Mouse (Mus musculus): ENCODE data around the gene Nr4a2. TPM values are rescaled to one million over a fixed set of nuclear protein-coding genes. Genes with fewer than 3 reads are reported as not detected.

Nr4a2 gene
- polyA plus RNA-seq, 1 experiment from 2014 or later: 2.7 TPM

- no peak for DNase-seq (ENCODE audit: low spot score)
- TF ChIP-seq CTCF (IDR thresholded peaks at IDR 0.05): no peak
- TF ChIP-seq EP300 (IDR thresholded peaks at IDR 0.05): no peak
- H3K4me2 ChIP-seq (replicated peaks; ENCODE audit: low read depth, low read length): no peak overlapping the region; the same call in 1 of the 2 replicates
Measured at GRCm38 (mm10) chr2:57112949-57113348, 10.9 kb downstream of the Nr4a2 start.

GRCm38 (mm10) chr2:57111791-57112538 lies 11.8 kb downstream of the Nr4a2 start:
- TF ChIP-seq CTCF (IDR thresholded peaks at IDR 0.05): no peak
- no peak for TF ChIP-seq EP300 (IDR thresholded peaks at IDR 0.05)

More at GRCm38 (mm10) chr2:57112949-57113348, 10.9 kb downstream of the Nr4a2 start:
- no peaks in the 10 kb centered on the region for H3K36me3 ChIP-seq (ENCODE audit: insufficient read depth, low read length)
- H3K27me3 ChIP-seq (replicated peaks; ENCODE audit: insufficient read depth, low read length): peaks cover 51% of the 10 kb centered on the region
- no peak for ATAC-seq
- WGBS: 52% methylated on average over 6 of the region's 6 CpGs
- no peak overlapping the region for H3K9ac ChIP-seq (replicated peaks; ENCODE audit: low read depth)
- no peak overlapping the region for H3K27ac ChIP-seq (ENCODE audit: low read length)
- H3K9me3 ChIP-seq (ENCODE audit: low read length): no peaks in the 10 kb centered on the region
- no peaks in the 10 kb centered on the region; the same call in 1 of the 2 replicates for H3K4me1 ChIP-seq (ENCODE audit: insufficient read depth, low read depth, low read length)
- no peak overlapping the region for H3K4me3 ChIP-seq (ENCODE audit: low read depth, low read length)

GRCm38 (mm10) chr2:57111011-57111790 lies 12.6 kb downstream of the Nr4a2 start:
- no peaks in the 10 kb centered on the region for H3K9me3 ChIP-seq (ENCODE audit: low read length)
- no peaks in the 10 kb centered on the region for H3K36me3 ChIP-seq (ENCODE audit: insufficient read depth, low read length)
- H3K4me3 ChIP-seq (ENCODE audit: low read depth, low read length): 0 out of 2 replicates have a peak overlapping the region, but pooled peaks have one; percentile 5
- 21% methylated on average over 39 of the region's 39 CpGs for WGBS
- DNase-seq (ENCODE audit: low spot score) (no peak), ATAC-seq (no peak)
- H3K9ac ChIP-seq (replicated peaks; ENCODE audit: low read depth): no peak overlapping the region
- no peak overlapping the region for H3K4me2 ChIP-seq (replicated peaks; ENCODE audit: low read depth, low read length)
- H3K27me3 ChIP-seq (replicated peaks; ENCODE audit: insufficient read depth, low read length): peaks cover 58% of the 10 kb centered on the region
- no peak overlapping the region for H3K27ac ChIP-seq (ENCODE audit: low read length)
- no peak for TF ChIP-seq EP300 (IDR thresholded peaks at IDR 0.05)
- no peaks in the 10 kb centered on the region; the same call in 1 of the 2 replicates for H3K4me1 ChIP-seq (ENCODE audit: insufficient read depth, low read depth, low read length)

More at GRCm38 (mm10) chr2:57111791-57112538, 11.8 kb downstream of the Nr4a2 start:
- ATAC-seq (no peak), DNase-seq (ENCODE audit: low spot score) (no peak)
- H3K9me3 ChIP-seq (ENCODE audit: low read length): no peaks in the 10 kb centered on the region
- 19% methylated on average over 38 of the region's 38 CpGs for WGBS
- H3K4me2 ChIP-seq (replicated peaks; ENCODE audit: low read depth, low read length): no peak overlapping the region; the same call in 1 of the 2 replicates
- H3K27ac ChIP-seq (ENCODE audit: low read length): no peak overlapping the region
- no peaks in the 10 kb centered on the region; the same call in 1 of the 2 replicates for H3K4me1 ChIP-seq (ENCODE audit: insufficient read depth, low read depth, low read length)
- peaks cover 53% of the 10 kb centered on the region for H3K27me3 ChIP-seq (replicated peaks; ENCODE audit: insufficient read depth, low read length)
- no peaks in the 10 kb centered on the region for H3K36me3 ChIP-seq (ENCODE audit: insufficient read depth, low read length)
- no peak overlapping the region for H3K9ac ChIP-seq (replicated peaks; ENCODE audit: low read depth)
- H3K4me3 ChIP-seq (ENCODE audit: low read depth, low read length): 0 out of 2 replicates have a peak overlapping the region, but pooled peaks have one; percentile 5

GRCm38 (mm10) chr2:57110401-57110800 lies 13.4 kb downstream of the Nr4a2 start:
- Histone ChIP-seq H3K4me1 (ENCODE audit: insufficient read depth, low read depth, low read length) (no peaks in the 10 kb centered on the region), H3K27me3 (replicated peaks; ENCODE audit: insufficient read depth, low read length) (peaks cover 65% of the 10 kb centered on the region), H3K27ac (ENCODE audit: low read length) (no peak overlapping the region), H3K9me3 (ENCODE audit: low read length) (no peaks in the 10 kb centered on the region), H3K4me3 (ENCODE audit: low read depth, low read length) (no peak overlapping the region), H3K36me3 (ENCODE audit: insufficient read depth, low read length) (no peaks in the 10 kb centered on the region), H3K4me2 (replicated peaks; ENCODE audit: low read depth, low read length) (no peak overlapping the region), H3K9ac (replicated peaks; ENCODE audit: low read depth) (no peak overlapping the region)
- 47% methylated on average over 16 of the region's 16 CpGs for WGBS
- no peak for TF ChIP-seq CTCF (IDR thresholded peaks at IDR 0.05)
- no peak for TF ChIP-seq EP300 (IDR thresholded peaks at IDR 0.05)
- DNase-seq (ENCODE audit: low spot score): no peak
- ATAC-seq: no peak

GRCm38 (mm10) chr2:57109926-57110325 lies 13.9 kb downstream of the Nr4a2 start:
- DNase-seq (ENCODE audit: low spot score) (no peak), ATAC-seq (no peak)
- H3K9me3 ChIP-seq (ENCODE audit: low read length): no peaks in the 10 kb centered on the region
- no peaks in the 10 kb centered on the region for H3K36me3 ChIP-seq (ENCODE audit: insufficient read depth, low read length)
- H3K4me1 ChIP-seq (ENCODE audit: insufficient read depth, low read depth, low read length): no peaks in the 10 kb centered on the region
- H3K27ac ChIP-seq (ENCODE audit: low read length): no peak overlapping the region
- no peak overlapping the region for H3K4me3 ChIP-seq (ENCODE audit: low read depth, low read length)
- no peak overlapping the region for H3K4me2 ChIP-seq (replicated peaks; ENCODE audit: low read depth, low read length)
- H3K27me3 ChIP-seq (replicated peaks; ENCODE audit: insufficient read depth, low read length): peaks cover 70% of the 10 kb centered on the region
- no peak overlapping the region for H3K9ac ChIP-seq (replicated peaks; ENCODE audit: low read depth)
- TF ChIP-seq CTCF (IDR thresholded peaks at IDR 0.05) (no peak), EP300 (IDR thresholded peaks at IDR 0.05) (no peak)
- 27% methylated on average over 14 of the region's 14 CpGs for WGBS

- no peak overlapping the region for H3K27ac ChIP-seq (ENCODE audit: low read length)
- no peak overlapping the region for H3K4me3 ChIP-seq (ENCODE audit: low read depth, low read length)
- no peak overlapping the region for H3K9ac ChIP-seq (replicated peaks; ENCODE audit: low read depth)
- H3K4me1 ChIP-seq (ENCODE audit: insufficient read depth, low read depth, low read length): no peaks in the 10 kb centered on the region
- no peak overlapping the region for H3K4me2 ChIP-seq (replicated peaks; ENCODE audit: low read depth, low read length)
- no peak for TF ChIP-seq CTCF (IDR thresholded peaks at IDR 0.05)
- TF ChIP-seq EP300 (IDR thresholded peaks at IDR 0.05): no peak
- 43% methylated on average over 11 of the region's 11 CpGs for WGBS
- DNase-seq (ENCODE audit: low spot score) (no peak), ATAC-seq (no peak)
- H3K9me3 ChIP-seq (ENCODE audit: low read length): no peaks in the 10 kb centered on the region
- H3K36me3 ChIP-seq (ENCODE audit: insufficient read depth, low read length): no peaks in the 10 kb centered on the region
- peaks cover 76% of the 10 kb centered on the region for H3K27me3 ChIP-seq (replicated peaks; ENCODE audit: insufficient read depth, low read length)
Measured at GRCm38 (mm10) chr2:57109301-57109700, 14.5 kb downstream of the Nr4a2 start.
